Mouse (Mus musculus) Muller cell, postnatal 12 days (primary cell): ENCODE data around the gene Dscam.

Source experiments
- DNase-seq: peaks from one replicate; pipeline ENCODE4 v3.0.0-alpha.2; 2015; ENCODE audit errors: inconsistent ontology term

The Dscam gene

DNA sequence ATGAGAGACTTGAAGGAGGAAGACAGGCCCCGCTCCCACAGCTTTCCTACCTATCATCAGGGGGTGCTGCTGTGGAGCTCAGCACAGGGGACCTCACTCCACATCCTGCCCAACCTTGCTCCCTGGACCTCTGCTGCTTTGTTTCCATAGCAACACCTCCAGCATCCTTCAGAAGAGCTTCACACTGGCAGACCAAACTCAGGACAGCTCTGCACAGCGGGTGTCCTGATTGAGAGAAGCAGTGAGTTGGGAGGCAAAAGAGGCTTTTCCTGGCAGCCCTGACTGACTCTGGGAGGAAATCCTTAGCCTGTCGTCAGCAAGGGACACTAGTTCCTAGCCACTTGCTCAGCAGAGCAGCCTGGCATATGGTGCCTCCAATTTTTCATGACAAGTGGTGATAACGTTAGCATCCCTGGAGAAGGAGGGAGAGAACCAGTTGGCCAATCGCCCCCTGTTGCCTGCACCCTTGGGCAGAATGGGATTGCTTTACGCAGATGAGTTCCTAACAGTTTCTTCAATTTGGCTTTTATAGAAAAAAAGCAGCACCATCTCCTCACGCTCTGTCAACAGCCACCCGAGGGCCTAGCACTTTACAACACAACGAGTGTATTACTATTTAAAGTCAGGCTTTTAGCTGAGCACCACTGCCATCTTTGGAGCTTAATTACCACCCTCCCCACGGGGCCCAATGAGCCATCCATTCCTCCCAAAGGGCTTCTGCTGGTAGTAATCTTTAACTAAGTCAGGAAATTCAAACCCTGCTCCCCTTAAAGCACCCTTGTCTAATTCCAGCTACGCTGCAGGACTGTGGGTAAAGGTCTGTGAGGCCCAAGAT, 224.9 kb downstream of the Dscam start:
- no peak for DNase-seq

- DNase-seq = no peak
These were observed 226.9 kb downstream of the Dscam start for GRCm38 (mm10) chr16:96943648-96944047.

DNA sequence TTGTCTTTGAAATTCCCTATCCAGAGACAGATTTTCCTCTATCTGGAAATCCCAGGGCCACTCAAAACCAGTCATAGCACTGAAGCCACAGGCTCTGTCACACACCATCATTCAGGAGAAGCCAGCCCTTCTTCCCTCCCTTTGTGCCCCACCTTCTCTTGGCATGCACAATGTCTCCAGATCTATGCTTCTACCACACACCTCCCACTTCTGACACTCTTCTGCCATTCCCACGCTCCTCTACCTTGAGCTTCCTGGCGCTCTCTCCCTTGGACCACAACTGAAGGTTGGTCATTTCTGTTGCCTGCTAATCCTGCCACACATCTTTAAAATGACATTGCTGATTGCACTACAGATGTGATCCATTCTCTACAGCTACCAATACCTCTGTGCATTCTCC, 235.8 kb downstream of the Dscam start:
- DNase-seq = no peak

DNA sequence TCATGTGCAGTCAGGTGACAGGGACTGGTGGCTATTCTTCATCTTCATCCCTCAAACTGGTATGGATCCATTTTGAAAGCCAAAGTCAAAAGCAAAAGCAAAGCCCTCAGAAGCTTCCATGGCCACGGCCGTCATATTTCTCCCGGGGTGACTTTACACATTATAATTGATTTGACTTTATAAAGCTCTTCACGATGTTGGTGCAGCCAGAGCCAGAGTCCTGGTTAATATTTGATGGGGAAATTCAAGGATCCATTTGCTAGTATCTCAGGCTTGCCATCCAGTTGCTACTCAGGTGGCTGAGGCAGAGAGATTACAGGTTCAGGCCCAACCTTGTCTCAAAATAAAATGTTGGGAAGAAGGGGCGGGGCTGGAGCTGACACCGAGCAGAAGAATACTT, 238.3 kb downstream of the Dscam start:
- no peak for DNase-seq

DNA sequence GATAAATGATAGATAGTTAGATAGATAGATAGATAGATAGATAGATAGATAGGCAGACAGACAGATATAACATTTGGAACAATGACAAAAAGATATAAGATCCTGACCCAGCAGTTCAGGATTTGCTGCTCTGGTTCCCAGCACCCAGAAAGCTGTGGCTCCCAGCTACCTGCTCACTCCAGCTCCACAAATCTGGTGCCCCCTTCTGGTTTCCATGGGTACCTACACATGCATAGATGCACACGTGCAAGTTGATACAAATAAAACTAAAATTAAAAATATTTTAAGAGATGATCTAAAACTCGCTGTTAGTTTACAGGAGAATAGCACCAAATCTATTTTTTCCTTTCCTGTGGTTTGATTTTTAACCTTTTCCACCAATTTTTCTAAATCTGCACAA, 238.8 kb downstream of the Dscam start:
- DNase-seq = no peak

DNA sequence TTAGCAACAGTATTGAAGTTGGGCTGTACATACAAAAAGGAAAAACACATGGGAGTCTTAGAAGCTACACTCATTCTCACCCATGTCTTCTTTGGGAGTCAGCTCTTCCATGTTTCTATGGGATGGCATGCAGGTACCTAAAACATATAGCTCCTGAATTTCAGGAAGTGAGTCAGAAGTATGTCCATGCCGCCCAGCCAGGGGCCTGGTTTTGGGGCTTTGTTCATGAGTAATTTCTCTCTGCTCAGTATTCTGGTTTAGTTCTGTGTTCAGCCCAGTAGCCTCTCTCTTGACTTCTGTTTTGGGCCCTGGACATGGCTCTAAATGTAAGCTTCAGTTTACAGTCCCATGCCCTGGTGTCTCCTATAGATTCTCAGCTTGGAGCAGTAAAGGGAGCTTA, 242.5 kb downstream of the Dscam start:
- no peak for DNase-seq

- DNase-seq = no peak
These were observed 243.1 kb downstream of the Dscam start for GRCm38 (mm10) chr16:96927408-96927807.

GRCm38 (mm10) chr16:96926977-96927376, 243.6 kb downstream of the Dscam start:
- DNase-seq = peak; percentile 87

DNA sequence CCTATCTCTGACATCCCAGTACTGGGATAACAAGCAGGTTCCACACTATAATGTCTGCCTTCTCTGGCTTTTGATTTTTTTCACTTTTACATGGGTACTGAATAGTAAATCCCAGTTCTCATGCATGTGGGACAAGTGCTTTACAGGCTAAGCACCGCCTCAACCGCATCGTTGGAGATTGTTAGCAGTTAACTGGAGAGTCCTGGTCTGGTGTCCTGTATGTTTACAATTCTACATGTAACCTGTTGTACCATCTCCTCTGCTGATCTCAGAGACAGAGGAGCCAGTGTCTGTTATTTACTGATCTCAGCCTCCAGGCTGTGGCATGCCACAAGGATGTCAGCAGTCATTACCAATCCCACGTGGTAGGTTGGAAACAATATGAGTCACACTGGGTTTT, 246.6 kb downstream of the Dscam start:
- no peak for DNase-seq

DNA sequence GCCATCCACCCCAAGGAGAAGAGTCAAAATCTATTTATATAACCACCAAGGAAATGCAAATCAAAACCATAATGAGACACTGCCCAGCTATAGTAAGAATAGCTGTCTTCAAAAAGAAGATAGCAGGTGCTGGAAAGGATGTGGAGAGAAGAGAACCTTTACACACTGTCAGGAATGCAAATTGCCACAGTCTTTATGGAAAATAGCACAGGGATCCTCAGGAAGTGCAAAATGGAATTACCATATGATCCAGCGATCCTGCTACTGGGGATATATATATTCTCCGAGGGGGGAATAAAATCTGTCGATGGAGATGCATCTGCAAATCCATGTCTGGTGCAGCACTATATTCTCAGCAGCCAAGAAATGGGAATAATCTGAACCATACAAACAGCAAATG, 256.1 kb downstream of the Dscam start:
- no peak for DNase-seq

GRCm38 (mm10) chr16:96912836-96913235, 257.7 kb downstream of the Dscam start:
- DNase-seq = no peak

DNA sequence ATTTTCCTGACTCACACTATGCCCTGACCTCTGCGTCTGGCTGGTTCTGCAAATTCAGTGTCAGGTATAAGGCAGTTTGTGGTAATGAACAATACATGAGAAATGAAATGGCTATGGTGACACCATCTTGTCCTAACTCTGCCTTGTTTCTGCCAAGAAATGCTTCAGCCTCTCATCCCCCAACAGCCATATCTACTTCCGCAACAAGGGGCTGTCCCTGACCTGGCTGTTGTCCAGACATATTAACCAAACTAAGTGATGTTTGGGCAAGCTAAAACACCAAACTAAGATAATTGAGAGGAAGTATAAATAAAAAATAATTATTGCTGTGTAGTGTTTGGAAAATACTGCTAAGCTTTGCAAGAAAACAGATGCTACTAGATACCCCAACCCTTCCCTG, 258.4 kb downstream of the Dscam start:
- DNase-seq = no peak

- DNase-seq = no peak
These were observed 260.0 kb downstream of the Dscam start for GRCm38 (mm10) chr16:96910405-96911164.

GRCm38 (mm10) chr16:96907818-96908217, 262.7 kb downstream of the Dscam start:
- no peak for DNase-seq

DNA sequence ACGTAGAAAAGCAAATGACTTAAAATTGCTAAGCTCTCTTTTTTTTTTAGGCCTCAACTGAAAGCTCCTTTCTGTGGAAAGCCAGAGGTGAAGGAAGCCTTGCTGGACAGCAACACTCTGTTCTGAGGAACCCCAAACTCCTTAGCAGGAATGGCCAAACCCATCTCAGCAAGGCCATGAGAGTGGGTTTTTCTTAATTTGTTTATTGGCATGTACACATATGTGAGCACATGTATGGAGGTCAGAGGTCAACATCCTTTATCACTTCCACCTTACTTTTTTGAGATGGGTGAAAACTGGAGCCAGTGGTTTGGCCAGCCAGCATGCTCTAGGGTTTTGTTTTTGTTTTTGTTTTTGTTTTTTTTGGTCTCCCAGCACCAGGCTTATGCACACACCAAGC, 263.5 kb downstream of the Dscam start:
- DNase-seq = no peak

DNA sequence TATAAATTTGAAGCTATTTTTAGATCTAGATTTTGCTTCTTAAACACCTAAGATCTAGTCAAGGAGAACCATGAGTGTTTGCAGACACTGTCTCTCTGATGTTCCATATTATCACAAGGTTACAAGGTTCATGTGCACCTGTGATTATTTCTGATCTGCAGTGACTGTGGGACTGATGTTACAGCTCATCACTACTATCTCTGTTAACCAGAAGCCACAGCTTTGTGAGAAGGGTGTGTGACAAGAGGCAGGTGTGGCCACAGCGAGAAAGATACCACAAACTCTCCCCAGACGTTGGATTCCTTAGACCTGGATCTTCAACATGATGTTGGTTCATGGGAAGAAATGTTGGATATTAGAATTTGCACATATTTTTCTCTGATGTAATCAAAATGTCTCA, 263.9 kb downstream of the Dscam start:
- no peak for DNase-seq

GRCm38 (mm10) chr16:96904761-96905160, 265.8 kb downstream of the Dscam start:
- no peak for DNase-seq

- no peak for DNase-seq
These were observed 266.2 kb downstream of the Dscam start for GRCm38 (mm10) chr16:96904359-96904758.

GRCm38 (mm10) chr16:96902596-96902995, 268.0 kb downstream of the Dscam start:
- DNase-seq = peak; percentile 59

DNA sequence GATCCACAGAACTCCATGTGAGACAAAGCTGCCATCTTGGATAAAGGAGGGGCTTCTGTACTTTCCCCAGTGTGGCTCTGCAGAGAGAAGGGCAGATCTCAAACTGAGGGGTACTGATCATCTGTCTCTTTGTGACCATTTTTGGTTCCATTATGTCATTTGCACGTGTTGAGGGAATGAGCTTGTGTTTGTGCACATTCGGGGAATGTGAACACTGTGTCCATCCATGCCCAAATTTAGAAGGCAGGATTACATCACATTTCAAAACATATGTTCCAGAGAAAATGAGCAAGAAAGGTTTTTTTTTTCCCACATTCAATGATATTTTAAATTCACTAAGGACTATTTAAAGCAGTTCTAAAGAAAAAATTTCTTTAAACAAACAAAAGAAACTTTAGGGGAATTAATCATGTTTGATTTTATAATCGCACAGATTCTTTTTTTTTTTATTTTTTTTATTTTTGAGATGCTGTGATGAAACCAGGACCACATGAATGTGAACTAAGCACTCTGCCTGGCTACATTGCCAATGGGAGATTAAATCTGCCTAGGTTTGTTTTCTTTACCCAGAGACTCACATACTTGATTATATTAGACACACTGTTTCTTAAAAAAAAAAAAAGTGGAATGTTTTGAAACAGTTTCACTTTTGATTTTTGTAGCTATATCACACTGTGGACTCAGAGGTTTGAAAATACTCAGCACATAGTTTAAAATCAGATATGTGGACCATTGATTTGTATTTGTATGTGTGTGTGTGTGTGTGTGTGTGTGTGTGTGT, 269.1 kb downstream of the Dscam start:
- DNase-seq = peak; percentile 58

DNA sequence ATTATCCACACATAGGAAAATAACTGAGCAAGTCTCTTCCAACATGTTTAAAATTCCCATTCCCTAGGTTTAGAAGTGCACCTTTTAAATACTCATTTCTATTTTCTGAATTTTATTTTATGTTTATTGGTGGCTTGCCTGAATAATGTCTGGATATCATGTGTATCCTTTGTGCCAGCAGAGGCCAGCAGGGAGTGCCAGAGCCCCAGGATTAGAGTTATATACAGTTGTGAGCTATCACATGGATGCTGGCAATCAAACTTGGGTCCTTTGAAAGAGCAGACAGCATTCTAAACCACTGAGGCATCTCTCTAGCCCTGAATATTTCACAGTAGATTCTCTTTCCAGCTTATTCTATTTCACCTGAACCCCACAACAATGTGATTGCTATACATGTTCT, 271.2 kb downstream of the Dscam start:
- no peak for DNase-seq

- DNase-seq = peak; percentile 42
These were observed 273.9 kb downstream of the Dscam start for GRCm38 (mm10) chr16:96896510-96897133.
